Mouse (Mus musculus) heart, embryonic 11.5 days (tissue): ENCODE data around the gene Tmem151a. TPM values are rescaled to one million over a fixed set of nuclear protein-coding genes. Genes with fewer than 3 reads are reported as not detected.

Experiments used
- ATAC-seq: fragments of 200-750 bp; cut with Nextera tagmentation; replicated peaks from 2 replicates; pipeline ENCODE4 v1.8.0; 2017; ENCODE audit warnings: moderate library complexity; ENCODE audit not compliant: insufficient number of reproducible peaks, low FRiP score, low TSS enrichment
- H3K27ac ChIP-seq: fragments of 300-500 bp; sonication (generic); 2 replicates; pipeline ENCODE4 v1.5.1; 2014; ENCODE audit warnings: mild to moderate bottlenecking, low read depth, low read length
- H3K27me3 ChIP-seq: fragments of 300-500 bp; sonication (generic); 2 replicates; pipeline ENCODE4 v1.6.1; 2014; ENCODE audit warnings: mild to moderate bottlenecking, low read length, mixed read lengths; ENCODE audit not compliant: control insufficient read depth, insufficient read depth
- H3K36me3 ChIP-seq: fragments of 300-500 bp; sonication (generic); 2 replicates; pipeline ENCODE4 v1.6.1; 2014; ENCODE audit warnings: mild to moderate bottlenecking, low read length, moderate library complexity, mixed read lengths; ENCODE audit not compliant: control insufficient read depth, insufficient read depth
- H3K4me1 ChIP-seq: fragments of 300-500 bp; sonication (generic); 2 replicates; pipeline ENCODE4 v1.6.1; 2014; ENCODE audit warnings: low read length; ENCODE audit not compliant: control insufficient read depth, insufficient read depth
- H3K4me2 ChIP-seq: fragments of 300-500 bp; sonication (generic); 2 replicates; pipeline ENCODE4 v1.6.1; 2014; ENCODE audit warnings: mild to moderate bottlenecking, moderate library complexity
- H3K4me3 ChIP-seq: fragments of 300-500 bp; sonication (generic); 2 replicates; pipeline ENCODE4 v1.5.1; 2014; ENCODE audit warnings: low read depth, low read length
- H3K9ac ChIP-seq: fragments of 300-500 bp; sonication (generic); 2 replicates; pipeline ENCODE4 v1.6.1; 2014; ENCODE audit warnings: mild to moderate bottlenecking, low read depth, low read length, moderate library complexity
- H3K9me3 ChIP-seq: fragments of 300-500 bp; sonication (generic); replicated peaks from 2 replicates; pipeline ENCODE4 v1.6.1; 2016; ENCODE audit warnings: low read length; ENCODE audit not compliant: control insufficient read depth
- WGBS: fragments of 180-500 bp; shearing (Covaris S2); extraction: QIAGEN DNeasy Blood & Tissue Kit; methylation state at CpG from one replicate; pipeline ENCODE4 v1.1.7; 2014; ENCODE audit not compliant: insufficient replicate concordance; 5-methylcytosine and 5-hydroxymethylcytosine counted together
- polyA plus RNA-seq: library from polyadenylated mRNA; unstranded; fragments of >200 nt; fragmentation: Nextera tagmentation; extraction: Ambion mirVana; gene quantifications from 2 replicates; pipeline ENCODE4 v1.2.1, GENCODE M21; 2014

Tmem151a gene
- polyA plus RNA-seq, 1 experiment from 2014 or later: 4.6 TPM

GRCm38 (mm10) chr19:5048138-5049056 is 36.9 kb downstream of the Tmem151a start:
- no peaks in the 10 kb centered on the region for H3K9me3 ChIP-seq

GRCm38 (mm10) chr19:5045531-5045930 is 39.8 kb downstream of the Tmem151a start:
- Histone ChIP-seq H3K9me3 (no peaks in the 10 kb centered on the region), H3K9ac (no peak overlapping the region), H3K4me3 (no peak overlapping the region), H3K4me2 (no peak overlapping the region), H3K27ac (no peak overlapping the region), H3K36me3 (no peaks in the 10 kb centered on the region; the same call in 1 of the 2 replicates), H3K4me1 (peaks cover 15% of the 10 kb centered on the region), H3K27me3 (no peaks in the 10 kb centered on the region)
- WGBS: 70% methylated on average over 4 of the region's 4 CpGs
- no peak for ATAC-seq

More at GRCm38 (mm10) chr19:5048138-5049056, 36.9 kb downstream of the Tmem151a start:
- Histone ChIP-seq H3K4me2 (no peak overlapping the region), H3K36me3 (no peaks in the 10 kb centered on the region; the same call in 1 of the 2 replicates), H3K4me3 (no peak overlapping the region), H3K4me1 (peaks cover 21% of the 10 kb centered on the region), H3K9ac (no peak overlapping the region), H3K27ac (no peak overlapping the region), H3K27me3 (peaks cover 16% of the 10 kb centered on the region)
- ATAC-seq: no peak
- 84% methylated on average over 14 of the region's 14 CpGs for WGBS

GRCm38 (mm10) chr19:5041588-5041987 is 43.7 kb downstream of the Tmem151a start:
- H3K9me3 ChIP-seq: no peaks in the 10 kb centered on the region
- no peaks in the 10 kb centered on the region; the same call in 1 of the 2 replicates for H3K36me3 ChIP-seq
- under 1% methylated on average over 16 of the region's 16 CpGs for WGBS
- H3K4me3 ChIP-seq: peak overlapping the region; percentile 93
- peak overlapping the region; percentile 72 for H3K27ac ChIP-seq
- no peaks in the 10 kb centered on the region for H3K27me3 ChIP-seq
- peak overlapping the region; percentile 92 for H3K9ac ChIP-seq
- ATAC-seq: no peak
- peak overlapping the region; percentile 95 for H3K4me2 ChIP-seq
- peaks cover 20% of the 10 kb centered on the region for H3K4me1 ChIP-seq

GRCm38 (mm10) chr19:5040862-5041523 is 44.3 kb downstream of the Tmem151a start, which contains the start of gene Brms1:
TSS of gene Brms1 (plus strand) at chr19:5041354.
- Histone ChIP-seq H3K27me3 (no peaks in the 10 kb centered on the region), H3K4me2 (peak within 1 kb of the TSS; percentile 95), H3K9me3 (no peaks in the 10 kb centered on the region), H3K4me3 (peak within 1 kb of the TSS; percentile 93), H3K4me1 (peaks cover 20% of the 10 kb centered on the region), H3K36me3 (no peaks in the 10 kb centered on the region), H3K27ac (peak within 1 kb of the TSS; percentile 72), H3K9ac (peak within 1 kb of the TSS; percentile 92)
- WGBS: 4% methylated on average over 40 of the region's 40 CpGs
- ATAC-seq: peak; percentile 60

- peak overlapping the region; percentile 88 for H3K9ac ChIP-seq
- H3K9me3 ChIP-seq: no peaks in the 10 kb centered on the region
- no peak overlapping the region for H3K27ac ChIP-seq
- peak overlapping the region; percentile 76 for H3K4me3 ChIP-seq
- H3K4me1 ChIP-seq: peaks cover 20% of the 10 kb centered on the region
- no peak for ATAC-seq
- no peaks in the 10 kb centered on the region for H3K36me3 ChIP-seq
- 15% methylated on average over 41 of the region's 41 CpGs for WGBS
- H3K27me3 ChIP-seq: no peaks in the 10 kb centered on the region
- H3K4me2 ChIP-seq: peak overlapping the region; percentile 95
Measured at GRCm38 (mm10) chr19:5039301-5040114, 45.8 kb downstream of the Tmem151a start.

GRCm38 (mm10) chr19:5038709-5039156 is 46.6 kb downstream of the Tmem151a start, which contains the start of the genes B4gat1 and AC124502.3:
TSS of gene B4gat1 (plus strand) at chr19:5038826.
TSS of gene AC124502.3 (plus strand) at chr19:5038891.
- peak within 1 kb of the TSS; percentile 76 for H3K4me3 ChIP-seq
- peak; percentile 82 for ATAC-seq
- WGBS: under 1% methylated on average over 43 of the region's 44 CpGs
- H3K4me1 ChIP-seq: peaks cover 20% of the 10 kb centered on the region
- H3K27ac ChIP-seq: peak within 1 kb of the TSS; percentile 57; the same call in 1 of the 2 replicates
- H3K9me3 ChIP-seq: no peaks in the 10 kb centered on the region
- no peaks in the 10 kb centered on the region for H3K27me3 ChIP-seq
- peak within 1 kb of the TSS; percentile 95 for H3K4me2 ChIP-seq
- H3K9ac ChIP-seq: peak within 1 kb of the TSS; percentile 88
- H3K36me3 ChIP-seq: no peaks in the 10 kb centered on the region

GRCm38 (mm10) chr19:5037678-5038571 is 47.4 kb downstream of the Tmem151a start:
- Histone ChIP-seq H3K4me3 (peak overlapping the region; percentile 76), H3K9me3 (no peaks in the 10 kb centered on the region), H3K4me1 (peaks cover 20% of the 10 kb centered on the region), H3K9ac (peak overlapping the region; percentile 88), H3K27me3 (no peaks in the 10 kb centered on the region), H3K4me2 (peak overlapping the region; percentile 95), H3K27ac (0 out of 2 replicates have a peak overlapping the region, but pooled peaks have one; percentile 57), H3K36me3 (no peaks in the 10 kb centered on the region)
- 0 out of 2 replicates have a peak, but pooled peaks have one; percentile 19 for ATAC-seq
- WGBS: 4% methylated on average over 32 of the region's 32 CpGs
